Mouse (Mus musculus) myocyte (in vitro differentiated cells): ENCODE results near the gene Syngr3.

Experiments
- CEBPB ChIP-seq: IDR thresholded peaks from 2 replicates; pipeline ENCODE4 v1.6.1; 2011; ENCODE audit warnings: mild to moderate bottlenecking, moderate library complexity; ENCODE audit not compliant: poor library complexity, insufficient read depth, severe bottlenecking
- E2F4 ChIP-seq: IDR thresholded peaks from one replicate; pipeline ENCODE4 v1.6.1; 2011; ENCODE audit warnings: mild to moderate bottlenecking, control low read depth, moderate library complexity; ENCODE audit not compliant: insufficient read depth
- MAX ChIP-seq: IDR thresholded peaks from one replicate; pipeline ENCODE4 v1.6.1; 2011; ENCODE audit warnings: low read depth, mild to moderate bottlenecking, control low read depth
- MYOD1 ChIP-seq, 3 experiments: IDR thresholded peaks; one replicate each; pipeline ENCODE4 v1.6.1; 2011; ENCODE audit warnings: control low read depth in 2 of 3, low read depth in 2 of 3, mild to moderate bottlenecking in 2 of 3, moderate library complexity in 1 of 3; ENCODE audit not compliant: insufficient read length in 2 of 3, control insufficient read depth in 1 of 3
- MYOG ChIP-seq, 3 experiments: IDR thresholded peaks; one replicate each; pipeline ENCODE4 v1.6.1; 2011; ENCODE audit warnings: control low read depth in 2 of 3, low read depth in 2 of 3, mild to moderate bottlenecking in 2 of 3; ENCODE audit not compliant: insufficient read length in 2 of 3, control insufficient read depth in 1 of 3, insufficient read depth in 1 of 3
- POLR2A ChIP-seq: IDR thresholded peaks from one replicate; pipeline ENCODE4 v1.6.1; 2011; ENCODE audit warnings: low read depth, mild to moderate bottlenecking, control low read depth, moderate library complexity; ENCODE audit not compliant: insufficient read length
- POLR2AphosphoS2 ChIP-seq: IDR thresholded peaks from one replicate; pipeline ENCODE4 v1.6.1; 2011; ENCODE audit warnings: low read depth, control low read depth; ENCODE audit not compliant: insufficient read length
- REST ChIP-seq: IDR thresholded peaks from one replicate; pipeline ENCODE4 v1.6.1; 2011; ENCODE audit warnings: mild to moderate bottlenecking, control low read depth, moderate library complexity; ENCODE audit not compliant: insufficient read depth, insufficient read length
- SRF ChIP-seq: IDR thresholded peaks from one replicate; pipeline ENCODE4 v1.6.1; 2011; ENCODE audit warnings: low read depth; ENCODE audit not compliant: control insufficient read depth, insufficient read length
- USF1 ChIP-seq: IDR thresholded peaks from one replicate; pipeline ENCODE4 v1.6.1; 2011; ENCODE audit warnings: low read depth, mild to moderate bottlenecking, control low read depth, moderate library complexity

DNA sequence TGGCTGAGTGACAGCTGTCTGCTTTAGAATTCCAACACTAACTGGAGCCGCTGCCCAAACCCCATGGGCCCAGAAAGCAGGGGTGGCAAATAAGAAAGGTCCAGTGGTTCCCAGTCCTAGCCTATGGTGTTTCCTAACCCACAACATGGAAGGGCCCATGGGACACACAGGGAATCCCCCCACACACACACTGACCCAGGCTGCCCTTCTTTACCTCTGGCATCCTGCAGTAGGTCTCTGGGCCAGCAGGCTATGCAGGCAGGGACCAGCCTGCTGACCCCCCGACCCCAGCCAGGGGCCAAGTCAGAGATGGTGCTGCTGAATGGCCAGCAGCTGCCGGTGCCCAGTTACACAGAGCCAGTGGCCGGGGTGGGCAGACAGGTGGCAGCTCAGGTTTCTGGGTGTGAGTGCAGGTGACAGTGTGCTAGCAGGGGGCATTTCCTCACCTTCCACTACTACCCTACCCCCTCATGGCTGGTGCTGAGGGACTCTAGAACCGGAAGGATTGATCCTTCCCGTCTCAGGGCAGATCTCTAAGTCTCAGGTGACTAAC lies 46.9 kb downstream of the Syngr3 start:
- TF ChIP-seq SRF (no peak), POLR2A (no peak), MYOG (IDR thresholded peaks at IDR 0.05; ENCODE audit: control insufficient read depth in 1 of 3, insufficient read depth in 1 of 3, insufficient read length in 2 of 3, low read depth in 2 of 3) (peak in 1 of 3 experiments; percentile 57), REST (no peak), POLR2AphosphoS2 (no peak), CEBPB (no peak), MYOD1 (IDR thresholded peaks at IDR 0.05; ENCODE audit: control insufficient read depth in 1 of 3, insufficient read length in 2 of 3, low read depth in 2 of 3) (peak in 1 of 3 experiments; percentile 69), USF1 (no peak), MAX (no peak), E2F4 (no peak)
